Mouse (Mus musculus) liver, embryonic 14.5 days (tissue): ENCODE results near the gene Fzd4.

ENCODE experiments used
- CTCF ChIP-seq: IDR thresholded peaks from 2 replicates; pipeline ENCODE4 v1.5.1; 2016; ENCODE audit warnings: antibody characterized with exemption, low read depth, control low read depth
- EP300 ChIP-seq: IDR thresholded peaks from 2 replicates; pipeline ENCODE4 v1.6.1; 2016; ENCODE audit warnings: antibody characterized with exemption, low read depth

- TF ChIP-seq CTCF, result peak; percentile 33; the same call in 1 of the 2 replicates
- TF ChIP-seq EP300, result no peak
Observed at GRCm38 (mm10) chr7:89418917-89419679, 14.9 kb downstream of the Fzd4 start.
